Mouse (Mus musculus) forebrain, embryonic 13.5 days (tissue): ENCODE results near the gene Als2cr12. TPM values are rescaled to one million over a fixed set of nuclear protein-coding genes. Genes with fewer than 3 reads are reported as not detected.
"Not testable (repeated sequence)": the region's sequence is repeated elsewhere in the genome, so short reads cannot be mapped to it uniquely, and the experiment has no call there.

Source experiments
- ATAC-seq: fragments of 200-750 bp; cut with Nextera tagmentation; 2 replicates; pipeline ENCODE4 v1.8.0; 2017
- H3K27ac ChIP-seq: fragments of 300-500 bp; sonication (generic); 2 replicates; pipeline ENCODE4 v1.5.1; 2015; ENCODE audit warnings: inconsistent platforms, mild to moderate bottlenecking, moderate library complexity
- H3K27me3 ChIP-seq: fragments of 300-500 bp; sonication (generic); 2 replicates; pipeline ENCODE4 v1.6.1; 2015; ENCODE audit warnings: mild to moderate bottlenecking, inconsistent platforms
- H3K36me3 ChIP-seq: fragments of 300-500 bp; sonication (generic); 2 replicates; pipeline ENCODE4 v1.6.1; 2015; ENCODE audit warnings: mild to moderate bottlenecking, inconsistent platforms; ENCODE audit not compliant: poor library complexity, severe bottlenecking
- H3K4me1 ChIP-seq: fragments of 300-500 bp; sonication (generic); 2 replicates; pipeline ENCODE4 v1.6.1; 2015; ENCODE audit warnings: inconsistent platforms
- H3K4me2 ChIP-seq: fragments of 300-500 bp; sonication (generic); 2 replicates; pipeline ENCODE4 v1.6.1; 2015; ENCODE audit warnings: inconsistent platforms, mild to moderate bottlenecking, moderate library complexity
- H3K4me3 ChIP-seq: fragments of 300-500 bp; sonication (generic); 2 replicates; pipeline ENCODE4 v1.5.1; 2015; ENCODE audit warnings: mild to moderate bottlenecking, inconsistent platforms
- H3K9ac ChIP-seq: fragments of 300-500 bp; sonication (generic); 2 replicates; pipeline ENCODE4 v1.6.1; 2015; ENCODE audit warnings: mild to moderate bottlenecking, inconsistent platforms
- H3K9me3 ChIP-seq: fragments of 300-500 bp; sonication (generic); replicated peaks from 2 replicates; pipeline ENCODE4 v1.6.1; 2016; ENCODE audit warnings: inconsistent platforms
- WGBS: fragments of 180-500 bp; shearing (Covaris S2); methylation state at CpG from one replicate; pipeline ENCODE4 v1.1.7; 2015; 5-methylcytosine and 5-hydroxymethylcytosine counted together
- polyA plus RNA-seq: library from polyadenylated mRNA; unstranded; fragments of >200 nt; fragmentation: Nextera tagmentation; extraction: Ambion mirVana; gene quantifications from 2 replicates; pipeline ENCODE4 v1.2.1, GENCODE M21; 2015

The Als2cr12 gene
- polyA plus RNA-seq, 1 experiment from 2014 or later, result not detected

DNA sequence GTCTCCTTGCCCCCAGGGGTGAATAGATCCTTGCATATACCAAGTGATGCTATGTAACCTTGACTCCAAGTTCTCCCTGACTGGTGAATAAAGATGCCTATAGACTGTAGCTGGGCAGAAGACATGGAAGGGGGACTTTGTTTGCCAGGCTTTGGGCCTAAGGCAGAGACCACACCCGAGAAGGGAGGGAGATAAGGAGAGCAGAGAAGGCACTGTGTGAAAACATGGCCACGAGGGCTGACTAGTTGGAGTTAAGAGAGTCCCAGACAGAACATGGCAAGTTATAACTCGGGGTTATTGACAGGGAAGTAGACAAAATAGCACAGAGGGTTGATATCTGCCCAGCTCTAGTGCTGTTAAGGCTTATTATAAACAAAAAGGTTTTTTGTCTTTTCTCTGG lies 4.2 kb upstream of the Als2cr12 start:
- 68% methylated on average over 3 of the region's 3 CpGs for WGBS
- no peaks in the 10 kb centered on the region for H3K36me3 ChIP-seq
- H3K4me3 ChIP-seq, result no peak overlapping the region
- H3K4me2 ChIP-seq, result no peak overlapping the region
- no peak overlapping the region for H3K27ac ChIP-seq
- no peaks in the 10 kb centered on the region for H3K27me3 ChIP-seq
- H3K9ac ChIP-seq, result no peak overlapping the region
- no peak for ATAC-seq
- H3K9me3 ChIP-seq, result no peaks in the 10 kb centered on the region
- no peaks in the 10 kb centered on the region for H3K4me1 ChIP-seq

DNA sequence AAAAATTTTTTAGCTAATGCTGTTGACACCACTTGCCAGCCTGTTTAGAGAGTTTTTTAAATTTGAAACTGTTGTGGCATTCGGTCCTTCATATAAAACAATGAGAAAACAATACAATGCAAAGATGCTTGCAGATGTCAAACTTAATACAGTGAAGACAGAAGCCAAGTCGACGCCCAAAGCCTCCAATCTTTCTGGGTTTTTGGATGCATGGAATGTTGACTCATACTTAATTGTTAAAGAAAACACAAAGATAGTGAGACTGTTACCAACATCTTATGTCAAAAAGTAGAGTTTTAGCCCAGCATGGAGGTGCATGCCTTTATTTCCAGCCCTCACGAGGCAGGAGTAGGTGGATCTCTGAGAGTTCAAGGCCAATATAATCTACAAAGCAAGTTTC lies 3.0 kb upstream of the Als2cr12 start:
- Histone ChIP-seq H3K36me3 (no peaks in the 10 kb centered on the region), H3K27me3 (no peaks in the 10 kb centered on the region), H3K9me3 (no peaks in the 10 kb centered on the region), H3K9ac (no peak overlapping the region), H3K27ac (no peak overlapping the region), H3K4me2 (no peak overlapping the region), H3K4me3 (no peak overlapping the region), H3K4me1 (no peaks in the 10 kb centered on the region)
- 83% methylated on average over 4 of the region's 4 CpGs for WGBS
- no peak for ATAC-seq

DNA sequence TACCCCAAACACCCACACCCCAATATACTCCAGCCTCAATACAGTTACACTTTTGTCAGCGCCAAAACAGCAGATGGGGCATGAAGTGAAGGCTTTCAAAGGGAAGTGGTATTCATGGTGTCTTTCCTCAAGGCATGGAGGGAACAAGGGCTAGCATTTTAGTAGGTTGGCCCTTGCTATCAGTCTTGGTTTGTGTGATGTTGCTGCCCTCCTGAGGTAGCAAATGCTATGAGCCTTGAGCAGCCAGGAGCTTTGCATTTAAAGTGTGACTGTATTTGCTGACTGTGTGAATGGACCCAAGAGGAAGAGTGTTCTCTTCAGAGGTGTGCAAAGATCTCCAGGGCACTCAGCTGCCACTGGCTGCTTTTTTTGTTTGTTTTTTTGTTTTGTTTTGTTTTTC lies 1.8 kb upstream of the Als2cr12 start:
- not testable (repeated sequence) for ATAC-seq, H3K4me3 ChIP-seq, H3K9me3 ChIP-seq, H3K4me1 ChIP-seq, H3K4me2 ChIP-seq, H3K9ac ChIP-seq, H3K36me3 ChIP-seq, H3K27me3 ChIP-seq, H3K27ac ChIP-seq
- WGBS, result 78% methylated on average over 1 of the region's 1 CpGs

DNA sequence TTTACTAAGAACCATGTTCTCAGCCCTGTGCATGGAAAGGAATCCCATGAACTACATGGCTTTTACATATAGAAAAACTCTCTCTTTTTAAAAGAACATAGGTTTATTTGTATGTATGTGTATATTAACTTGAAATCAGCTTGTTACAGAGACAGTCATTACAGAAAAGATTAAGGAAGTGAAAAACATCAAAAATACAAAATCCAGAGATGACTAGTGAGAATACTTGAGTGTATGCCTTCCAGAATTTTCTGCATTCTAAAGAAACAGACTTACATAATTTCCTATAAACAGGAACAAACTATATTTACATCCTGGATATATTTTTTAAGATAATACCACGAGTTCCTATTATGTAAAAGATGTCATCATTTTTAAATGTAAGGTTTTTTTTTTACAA lies 2.1 kb downstream of the Als2cr12 start:
- no peak overlapping the region for H3K4me3 ChIP-seq
- ATAC-seq, result no peak
- no peak overlapping the region for H3K4me2 ChIP-seq
- no peaks in the 10 kb centered on the region for H3K4me1 ChIP-seq
- no peak overlapping the region for H3K9ac ChIP-seq
- no peaks in the 10 kb centered on the region for H3K9me3 ChIP-seq
- H3K27me3 ChIP-seq, result no peaks in the 10 kb centered on the region
- no peaks in the 10 kb centered on the region for H3K36me3 ChIP-seq
- H3K27ac ChIP-seq, result no peak overlapping the region
- 79% methylated on average over 1 of the region's 1 CpGs for WGBS

DNA sequence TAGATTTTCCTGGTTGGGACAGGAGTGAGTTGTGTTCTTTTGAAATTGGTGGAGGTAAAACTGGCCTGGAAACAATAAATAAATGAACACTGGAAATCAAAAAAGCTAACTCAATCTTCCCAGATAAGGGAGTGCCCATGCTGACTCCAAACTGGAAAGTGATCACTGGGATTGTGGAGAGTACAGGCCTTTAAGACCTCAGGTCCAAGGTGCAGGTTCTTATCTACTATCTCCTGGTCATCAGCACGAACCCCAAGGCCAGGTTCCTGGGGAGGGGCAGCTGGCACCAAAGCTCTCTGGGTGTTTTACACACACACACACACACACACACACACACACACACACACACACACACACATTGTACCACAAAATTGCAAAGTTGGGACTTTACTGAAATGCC lies 4.1 kb downstream of the Als2cr12 start:
- not testable (repeated sequence) for H3K4me1 ChIP-seq, H3K36me3 ChIP-seq, H3K9ac ChIP-seq, H3K27ac ChIP-seq, ATAC-seq, H3K4me2 ChIP-seq, H3K4me3 ChIP-seq, H3K27me3 ChIP-seq, H3K9me3 ChIP-seq
- WGBS, result 56% methylated on average over 1 of the region's 1 CpGs

DNA sequence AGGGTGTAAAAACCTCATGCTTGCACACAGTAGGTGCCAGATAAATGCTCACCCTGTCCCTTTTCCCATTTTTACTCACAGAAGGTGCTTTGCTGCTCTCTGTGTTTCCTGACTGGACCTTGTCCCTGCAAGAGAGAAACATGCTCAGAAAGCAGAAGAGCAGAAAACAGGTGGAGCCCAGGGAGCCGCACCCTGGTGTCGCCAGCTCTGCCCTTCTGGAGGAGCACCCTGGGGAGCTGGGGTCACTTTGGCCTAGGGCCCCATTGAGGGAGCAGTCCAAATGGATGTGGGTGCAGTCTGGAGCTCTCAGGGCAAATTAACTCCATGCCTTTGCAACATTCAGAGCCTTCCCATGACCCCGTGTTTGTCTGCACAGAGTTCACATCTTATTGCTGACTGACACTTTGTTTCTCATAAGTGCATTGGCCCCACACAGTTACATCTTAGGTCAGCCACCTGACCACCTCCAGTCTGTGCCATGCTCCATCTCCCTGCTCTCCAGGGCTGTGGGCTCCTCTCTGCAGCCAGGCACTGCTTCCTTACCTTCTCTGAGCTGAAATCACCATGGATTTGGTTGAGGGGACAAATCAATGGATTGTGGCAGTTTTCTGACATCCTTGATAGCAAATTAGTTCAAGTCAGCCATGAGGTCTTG lies 4.8 kb downstream of the Als2cr12 start:
- not testable (repeated sequence) for H3K27me3 ChIP-seq, H3K27ac ChIP-seq, ATAC-seq, H3K4me3 ChIP-seq, H3K4me2 ChIP-seq, H3K4me1 ChIP-seq, H3K9me3 ChIP-seq, H3K9ac ChIP-seq, H3K36me3 ChIP-seq
- WGBS, result 79% methylated on average over 2 of the region's 3 CpGs

DNA sequence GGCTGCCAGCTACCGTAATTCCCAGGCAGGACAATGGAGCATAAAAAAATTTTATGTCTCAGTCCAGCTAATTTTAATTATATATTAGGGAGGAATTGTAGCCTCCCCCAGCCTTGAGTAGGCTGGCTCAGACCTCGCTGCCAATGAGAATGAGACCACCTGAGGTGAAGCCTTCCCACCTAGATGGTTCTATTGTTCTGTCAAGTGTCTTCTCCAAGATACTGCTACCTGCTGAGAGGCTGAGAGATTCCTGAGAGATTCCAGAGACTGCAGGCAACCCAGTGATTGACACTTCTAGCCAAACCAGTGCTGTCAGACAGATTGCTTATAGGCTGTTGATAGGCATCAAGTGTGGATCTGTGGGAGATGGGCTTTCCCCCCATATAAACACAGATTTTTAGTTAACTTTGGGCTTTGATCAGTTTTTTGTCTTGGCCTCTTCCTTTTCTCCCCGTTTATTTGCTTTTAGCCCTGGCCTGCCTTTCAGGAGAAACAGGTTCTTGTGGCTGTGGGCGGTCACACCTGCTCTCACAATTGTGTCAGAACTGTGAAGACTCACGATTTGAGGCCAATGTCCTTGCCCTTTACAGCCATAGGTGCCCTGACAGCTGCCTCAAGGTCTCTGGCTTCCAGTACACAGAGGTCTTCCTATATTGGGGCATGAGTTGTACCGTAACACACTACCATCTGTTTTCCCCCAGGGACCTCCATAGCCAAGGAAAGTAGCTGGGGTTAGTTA lies 5.6 kb downstream of the Als2cr12 start:
- H3K9ac ChIP-seq, result no peak overlapping the region
- ATAC-seq, result no peak
- no peak overlapping the region for H3K27ac ChIP-seq
- 68% methylated on average over 6 of the region's 6 CpGs for WGBS
- H3K9me3 ChIP-seq, result no peaks in the 10 kb centered on the region
- H3K4me2 ChIP-seq, result no peak overlapping the region
- no peaks in the 10 kb centered on the region for H3K27me3 ChIP-seq
- no peak overlapping the region for H3K4me3 ChIP-seq
- H3K36me3 ChIP-seq, result no peaks in the 10 kb centered on the region
- no peaks in the 10 kb centered on the region for H3K4me1 ChIP-seq

DNA sequence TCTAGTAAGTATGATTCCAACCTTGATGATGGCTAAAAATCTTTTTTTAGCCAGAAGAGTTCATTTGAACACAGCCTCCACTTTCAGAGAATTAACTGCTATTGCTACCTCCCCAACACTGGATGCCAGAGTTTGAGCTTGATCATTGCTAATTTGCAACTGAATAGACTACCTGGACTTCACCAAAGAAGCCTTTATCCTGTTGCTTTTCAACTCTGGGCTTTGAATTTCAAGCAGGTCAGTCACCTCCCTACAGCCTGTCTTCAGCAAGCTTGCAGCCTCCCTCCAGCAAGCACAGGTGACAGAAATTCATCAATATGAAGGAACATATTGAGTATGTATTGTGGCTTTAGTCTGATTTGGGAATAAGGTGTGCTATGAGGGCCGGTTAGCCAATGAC lies 6.4 kb downstream of the Als2cr12 start:
- 84% methylated on average over 1 of the region's 1 CpGs for WGBS
- no peak for ATAC-seq
- Histone ChIP-seq H3K9me3 (no peaks in the 10 kb centered on the region), H3K36me3 (no peaks in the 10 kb centered on the region), H3K9ac (no peak overlapping the region), H3K27ac (no peak overlapping the region), H3K4me3 (no peak overlapping the region), H3K4me1 (no peaks in the 10 kb centered on the region), H3K27me3 (no peaks in the 10 kb centered on the region), H3K4me2 (no peak overlapping the region)

DNA sequence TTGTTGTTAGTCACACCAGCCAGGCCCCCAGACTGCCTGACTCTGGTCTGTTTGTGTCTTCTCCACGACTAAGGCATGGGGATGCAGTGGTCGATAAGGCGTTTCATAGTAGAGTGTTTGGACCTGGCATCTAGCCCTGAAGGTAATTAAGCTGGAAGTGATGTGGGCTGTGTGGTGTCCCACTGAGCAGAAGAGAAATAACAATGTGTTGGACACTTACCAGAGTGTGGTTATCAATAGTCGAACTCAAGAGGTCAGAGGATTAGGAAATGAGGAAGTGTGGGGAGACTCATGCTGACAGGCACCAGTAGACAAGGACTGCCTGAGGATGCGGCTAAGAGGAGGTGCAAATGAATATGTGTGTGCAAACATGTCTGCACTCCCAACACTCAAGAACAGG lies 17.4 kb downstream of the Als2cr12 start:
- H3K36me3 ChIP-seq, H3K27me3 ChIP-seq, H3K9me3 ChIP-seq, H3K9ac ChIP-seq, H3K4me1 ChIP-seq, ATAC-seq, H3K4me3 ChIP-seq, H3K27ac ChIP-seq, H3K4me2 ChIP-seq: not testable (repeated sequence)
- WGBS, result 74% methylated on average over 5 of the region's 5 CpGs

DNA sequence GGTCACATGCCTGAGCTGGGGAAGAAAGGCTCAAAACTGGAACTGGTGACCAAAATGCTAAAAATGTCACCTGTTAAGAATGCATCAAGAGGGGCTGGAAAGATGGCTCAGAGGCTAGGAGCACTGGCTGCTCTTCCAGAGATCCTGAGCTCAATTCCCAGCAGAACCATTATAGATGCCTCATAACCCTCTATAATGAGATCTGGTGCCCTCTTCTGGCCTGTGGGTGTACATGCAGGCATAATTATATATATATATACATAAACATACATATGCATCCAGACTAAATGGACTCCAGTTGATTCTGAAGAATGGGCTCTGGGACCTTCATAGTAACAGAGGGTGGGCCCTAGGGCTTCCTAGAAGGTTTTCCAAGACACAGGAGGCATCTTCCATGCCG lies 18.2 kb downstream of the Als2cr12 start:
- Histone ChIP-seq H3K9me3 (no peaks in the 10 kb centered on the region), H3K27me3 (no peaks in the 10 kb centered on the region), H3K9ac (no peak overlapping the region), H3K36me3 (no peaks in the 10 kb centered on the region), H3K27ac (no peak overlapping the region), H3K4me3 (no peak overlapping the region), H3K4me1 (no peaks in the 10 kb centered on the region), H3K4me2 (no peak overlapping the region)
- 93% methylated on average over 1 of the region's 1 CpGs for WGBS
- ATAC-seq, result no peak

DNA sequence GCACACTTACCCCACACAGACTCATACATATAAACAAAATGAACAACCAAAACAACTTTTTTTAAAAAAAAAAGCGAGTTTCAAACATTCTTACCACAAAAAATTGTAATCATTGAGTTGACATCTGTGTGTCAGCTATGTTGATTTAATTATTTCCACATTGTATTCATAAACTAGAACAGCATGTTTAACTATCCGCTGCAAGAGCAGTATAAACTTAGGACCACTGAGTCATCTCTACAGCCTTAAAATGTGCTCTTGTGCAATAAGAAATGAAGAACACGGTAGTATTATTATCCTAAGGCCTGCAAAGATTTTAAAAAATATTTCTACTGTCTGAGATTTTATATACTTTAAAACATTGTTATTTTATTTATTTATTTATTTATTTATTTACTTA lies 20.8 kb downstream of the Als2cr12 start:
- H3K27me3 ChIP-seq, result no peaks in the 10 kb centered on the region
- ATAC-seq, result no peak
- H3K36me3 ChIP-seq, result no peaks in the 10 kb centered on the region
- H3K4me3 ChIP-seq, result no peak overlapping the region
- H3K9ac ChIP-seq, result no peak overlapping the region
- no peak overlapping the region for H3K4me2 ChIP-seq
- no peak overlapping the region for H3K27ac ChIP-seq
- WGBS, result 88% methylated on average over 3 of the region's 3 CpGs
- H3K4me1 ChIP-seq, result no peaks in the 10 kb centered on the region
- no peaks in the 10 kb centered on the region for H3K9me3 ChIP-seq

DNA sequence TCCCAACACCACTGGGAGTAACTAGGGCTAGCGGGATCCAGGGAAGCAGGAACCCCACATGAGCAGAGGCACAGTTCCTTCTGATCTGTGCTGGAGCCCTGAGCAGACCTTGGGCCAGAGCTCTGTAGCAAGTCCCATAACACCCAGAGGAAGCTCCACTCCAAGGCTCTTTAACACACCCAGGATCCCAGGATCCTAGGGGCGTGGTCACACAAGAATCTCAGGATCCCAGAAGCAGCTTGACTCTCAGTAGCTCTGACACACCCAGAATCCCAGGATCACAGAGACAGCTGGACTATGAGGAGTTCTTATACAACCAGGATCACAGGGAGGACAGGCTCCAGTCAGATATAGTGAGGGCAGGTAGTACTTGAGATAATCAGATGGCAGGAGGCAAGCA lies 23.7 kb downstream of the Als2cr12 start:
- no peaks in the 10 kb centered on the region for H3K27me3 ChIP-seq
- ATAC-seq, result no peak
- no peaks in the 10 kb centered on the region for H3K4me1 ChIP-seq
- H3K4me3 ChIP-seq, result no peak overlapping the region
- H3K36me3 ChIP-seq, result no peaks in the 10 kb centered on the region
- no peak overlapping the region for H3K4me2 ChIP-seq
- WGBS, result 85% methylated on average over 2 of the region's 2 CpGs
- no peaks in the 10 kb centered on the region for H3K9me3 ChIP-seq
- no peak overlapping the region for H3K27ac ChIP-seq
- H3K9ac ChIP-seq, result no peak overlapping the region

DNA sequence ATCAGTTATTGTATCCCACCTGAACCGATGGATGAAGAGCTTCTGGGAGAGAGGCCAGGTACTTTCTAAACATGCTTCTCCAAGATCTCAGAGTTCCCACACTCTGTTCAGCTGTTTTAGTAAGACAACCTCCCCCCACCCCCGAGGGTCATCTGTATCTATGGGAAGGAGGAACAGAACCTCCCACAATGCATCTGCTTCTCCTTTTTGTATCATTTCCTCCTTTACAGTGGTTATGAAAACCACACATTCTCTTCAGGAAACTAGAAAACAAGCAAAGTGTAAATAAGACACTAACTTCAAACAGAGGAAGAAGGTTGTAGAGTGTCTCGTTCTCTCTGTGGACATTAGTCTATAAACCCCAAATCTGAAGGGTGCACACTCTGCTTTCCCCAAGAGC lies 26.2 kb downstream of the Als2cr12 start:
- H3K4me3 ChIP-seq, H3K4me2 ChIP-seq, H3K4me1 ChIP-seq, H3K9ac ChIP-seq, H3K27me3 ChIP-seq, H3K36me3 ChIP-seq, ATAC-seq, H3K9me3 ChIP-seq, H3K27ac ChIP-seq: not testable (repeated sequence)
- 88% methylated on average over 3 of the region's 3 CpGs for WGBS
